Mouse (Mus musculus) granulocyte monocyte progenitor cell, adult 5-6 weeks (primary cell): Measurements from ENCODE around the gene Ret. TPM values are rescaled to one million over a fixed set of nuclear protein-coding genes. Genes with fewer than 3 reads are reported as not detected.

Experiments used
- ATAC-seq: replicated peaks from 2 replicates; pipeline ENCODE4 v1.8.0; 2016; ENCODE audit warnings: mild to moderate bottlenecking, moderate TSS enrichment, inconsistent platforms; ENCODE audit not compliant: poor library complexity, severe bottlenecking
- total RNA-seq, 2 experiments: library from RNA; stranded (forward) in 1 of 2; stranded (reverse) in 1 of 2; fragments of 200-712, 200-1000 nt in 1 of 2; fragments of >200 nt in 1 of 2; fragmentation: Nextera tagmentation in 1 of 2; gene quantifications; 2 replicates each; pipeline ENCODE4 v1.2.3; 2014 to 2017

Ret gene
- total RNA-seq (2014; fragmentation: Nextera tagmentation) (not detected in 2 replicates), total RNA-seq (2017) (not detected in 2 replicates)

- no peak; the same call in 1 of the 2 replicates for ATAC-seq
Observed at GRCm38 (mm10) chr6:118197440-118197975, at the start of gene Ret. TSS of gene Ret (minus strand) at chr6:118197718.

GRCm38 (mm10) chr6:118247161-118247560 lies 49.6 kb upstream of the Ret start:
- ATAC-seq: no peak

- ATAC-seq: no peak
Observed at GRCm38 (mm10) chr6:118244106-118244505, 46.6 kb upstream of the Ret start.

GRCm38 (mm10) chr6:118242941-118243340 lies 45.4 kb upstream of the Ret start:
- ATAC-seq: no peak

GRCm38 (mm10) chr6:118226072-118226471 lies 28.6 kb upstream of the Ret start:
- no peak for ATAC-seq

GRCm38 (mm10) chr6:118222471-118222870 lies 25.0 kb upstream of the Ret start:
- no peak for ATAC-seq

- ATAC-seq: no peak
Observed at GRCm38 (mm10) chr6:118215676-118216075, 18.2 kb upstream of the Ret start.

GRCm38 (mm10) chr6:118208326-118208725 lies 10.8 kb upstream of the Ret start:
- no peak for ATAC-seq

- ATAC-seq: no peak
Observed at GRCm38 (mm10) chr6:118206386-118206785, 8.9 kb upstream of the Ret start.

- ATAC-seq: no peak
Observed at GRCm38 (mm10) chr6:118205176-118205890, 7.8 kb upstream of the Ret start.

GRCm38 (mm10) chr6:118204112-118204511 lies 6.6 kb upstream of the Ret start:
- no peak for ATAC-seq

- peak; percentile 61 for ATAC-seq
Observed at GRCm38 (mm10) chr6:118196751-118197439, 623 bp downstream of the Ret start.

GRCm38 (mm10) chr6:118195108-118195507 lies 2.4 kb downstream of the Ret start:
- ATAC-seq: peak; percentile 70

- ATAC-seq: no peak
Observed at GRCm38 (mm10) chr6:118192882-118193281, 4.6 kb downstream of the Ret start.

- no peak for ATAC-seq
Observed at GRCm38 (mm10) chr6:118192199-118192598, 5.3 kb downstream of the Ret start.

- peak; percentile 35; the same call in 1 of the 2 replicates for ATAC-seq
Observed at GRCm38 (mm10) chr6:118189764-118190163, 7.8 kb downstream of the Ret start.

GRCm38 (mm10) chr6:118188599-118188998 lies 8.9 kb downstream of the Ret start:
- ATAC-seq: no peak

- no peak for ATAC-seq
Observed at GRCm38 (mm10) chr6:118187285-118187641, 10.3 kb downstream of the Ret start.

- ATAC-seq: no peak
Observed at GRCm38 (mm10) chr6:118186620-118187284, 10.8 kb downstream of the Ret start.

- ATAC-seq: no peak
Observed at GRCm38 (mm10) chr6:118184126-118184525, 13.4 kb downstream of the Ret start.

- no peak for ATAC-seq
Observed at GRCm38 (mm10) chr6:118180085-118180423, 17.5 kb downstream of the Ret start.
